Mouse (Mus musculus): ENCODE measurements around the gene Pdzd2. TPM values are rescaled to one million over a fixed set of nuclear protein-coding genes. Genes with fewer than 3 reads are reported as not detected.

Pdzd2 gene
- total RNA-seq, 2 experiments from 2014 or later = 31.5 to 34.4 TPM

DNA sequence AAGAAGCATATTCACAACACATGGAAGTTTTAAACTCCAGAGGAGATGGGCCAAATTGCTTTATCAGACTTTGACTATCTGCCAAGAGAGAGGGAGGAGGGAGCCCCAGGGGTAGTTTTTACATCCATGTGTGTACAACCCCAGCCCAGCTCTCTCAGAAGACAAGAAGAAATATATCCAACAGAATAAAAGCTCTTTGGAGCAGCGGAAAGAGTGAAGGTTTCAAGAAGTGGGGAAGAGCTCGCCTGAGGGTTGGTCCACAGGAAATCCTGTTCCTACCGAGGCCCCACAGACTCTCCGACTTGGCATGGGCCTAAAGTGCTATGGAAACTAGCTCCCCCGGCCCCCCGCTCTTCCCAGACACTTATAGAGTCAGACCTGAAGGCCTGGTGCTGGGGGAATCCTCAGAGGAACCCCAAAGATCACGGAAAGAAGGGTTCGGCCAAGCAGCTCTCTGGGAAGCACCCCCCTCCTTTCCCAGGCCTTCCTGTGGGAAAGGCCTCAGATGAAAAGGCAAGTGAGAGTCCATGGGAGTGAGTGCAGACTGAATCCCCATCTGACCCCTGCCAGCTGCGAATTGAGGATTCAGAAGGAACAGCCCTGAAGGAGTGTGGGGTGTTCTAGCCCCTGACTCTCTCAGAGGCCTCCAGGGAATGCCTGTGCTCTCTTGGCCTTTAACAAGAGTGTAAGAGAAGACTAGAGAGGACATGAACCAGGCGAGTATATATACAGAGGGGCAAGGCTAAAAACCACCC is 134.3 kb downstream of the Pdzd2 start:
- no peak for DNase-seq
- intact Hi-C loops (cut with DNase I; ENCODE audit: low total_unique reads) = no loop called here

DNA sequence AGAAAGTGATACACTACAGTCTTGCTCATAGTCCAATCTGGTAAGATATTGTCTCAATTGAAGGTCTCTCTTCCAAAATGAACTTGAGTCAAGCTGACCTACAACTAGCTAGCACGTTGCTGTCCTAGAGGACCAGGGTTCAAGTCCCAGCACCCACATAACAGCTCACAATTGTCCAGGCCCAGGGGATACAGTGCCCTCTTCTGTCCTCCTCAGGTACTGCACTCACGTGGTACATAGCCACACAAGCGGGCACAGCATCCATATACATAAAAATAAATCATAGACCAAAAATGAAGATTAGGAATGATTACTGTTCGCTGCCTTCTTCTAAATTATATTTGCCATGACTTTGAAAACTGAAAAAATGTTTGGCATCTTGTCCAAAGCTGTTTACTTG is 136.1 kb downstream of the Pdzd2 start:
- DNase-seq = no peak
- intact Hi-C loops (cut with DNase I; ENCODE audit: low total_unique reads) = no loop called here

DNA sequence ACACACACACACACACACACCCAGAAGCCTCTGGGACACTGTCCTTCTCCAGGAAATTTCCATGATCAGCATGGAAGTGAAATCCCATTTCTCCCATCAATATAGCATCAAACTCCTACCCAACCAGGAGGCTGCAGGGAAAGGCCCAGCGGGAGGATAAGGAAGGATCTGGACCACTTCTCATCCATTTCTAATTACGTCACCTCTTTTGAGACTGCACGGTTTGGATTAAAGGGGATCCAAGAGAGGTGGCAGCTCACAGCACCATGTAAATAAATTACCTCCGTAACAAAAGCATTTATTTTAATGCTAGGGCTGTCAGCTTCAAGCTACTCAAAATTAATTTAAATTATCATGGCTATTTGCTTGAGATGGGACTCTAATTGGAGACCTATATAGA is 146.6 kb downstream of the Pdzd2 start:
- intact Hi-C loops (cut with DNase I; ENCODE audit: low total_unique reads) = loop anchor here (5.0 kb wide), 1 partner anchor 144 kb away; the partner anchor contains the start of gene Pdzd2

DNA sequence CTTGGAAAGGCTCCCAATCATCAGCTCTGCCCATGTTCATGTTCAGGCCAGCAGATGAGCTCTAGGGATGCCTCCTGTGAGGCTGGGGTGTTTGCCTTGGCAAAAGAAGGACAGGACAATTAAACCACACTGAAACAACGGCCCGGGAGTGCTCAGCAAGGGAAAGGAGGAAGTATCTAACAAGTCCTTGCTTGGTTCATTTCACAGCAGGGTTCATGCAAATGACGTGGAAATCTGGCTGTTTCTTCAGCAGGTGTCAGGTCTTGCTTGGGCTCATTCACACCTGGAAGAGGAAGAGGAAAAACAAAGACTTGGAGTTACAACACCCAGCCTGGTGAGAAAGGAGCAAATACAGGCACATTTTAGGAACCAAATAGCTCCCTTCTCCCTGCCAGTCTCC is 147.1 kb downstream of the Pdzd2 start:
- no peak for DNase-seq
- intact Hi-C loops (cut with DNase I; ENCODE audit: low total_unique reads) = loop anchor here (5.0 kb wide), 1 partner anchor 145 kb away; the partner anchor contains the start of gene Pdzd2

More for the DNA sequence above, 146.6 kb downstream of the Pdzd2 start:
- DNase-seq = no peak

DNA sequence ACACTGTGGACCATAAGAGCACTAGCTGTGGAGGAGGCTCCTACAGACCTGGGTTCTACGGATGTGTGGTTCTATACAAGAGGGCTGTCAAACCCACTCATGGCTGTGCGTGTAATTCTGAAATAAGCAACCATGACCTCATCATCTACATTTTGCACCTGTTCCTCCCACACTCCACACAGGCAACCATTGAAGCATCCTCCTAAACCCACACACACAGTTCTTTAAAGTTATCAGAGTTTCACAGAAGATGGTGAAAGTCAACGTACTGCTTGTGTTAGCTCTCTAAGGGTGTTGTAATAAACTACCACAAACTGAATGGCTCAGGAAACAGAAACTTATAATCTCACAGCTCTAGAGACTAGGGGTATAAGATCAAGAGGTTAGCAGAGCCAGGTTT is 151.1 kb downstream of the Pdzd2 start:
- DNase-seq = no peak
- intact Hi-C loops (cut with DNase I; ENCODE audit: low total_unique reads) = no loop called here

DNA sequence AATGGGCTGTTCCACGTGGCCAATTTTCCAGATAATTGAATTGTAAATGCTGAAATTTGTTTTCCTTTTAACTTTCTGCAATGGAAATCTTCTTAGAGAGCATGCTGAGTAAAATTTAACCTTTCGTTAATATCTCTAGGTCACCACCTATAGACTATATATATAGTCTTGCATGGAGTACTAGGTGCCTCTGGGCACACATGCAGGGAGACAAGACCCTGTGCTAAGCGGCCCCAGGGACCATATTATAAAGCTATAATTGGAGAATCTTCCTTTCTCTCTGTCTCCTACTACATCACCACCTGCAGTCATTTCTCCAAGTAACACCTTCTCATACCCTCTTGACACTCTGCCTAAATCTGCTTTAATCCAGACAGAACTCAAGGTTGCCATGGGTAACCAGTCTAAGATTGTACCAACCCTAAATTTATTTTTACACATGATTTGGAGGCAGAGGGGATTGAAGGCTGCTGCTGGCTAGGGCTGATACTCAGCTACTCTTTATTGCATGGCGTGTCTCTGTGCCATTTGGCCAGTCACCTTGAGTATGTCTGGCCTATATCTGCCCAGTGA is 152.8 kb downstream of the Pdzd2 start:
- intact Hi-C loops (cut with DNase I; ENCODE audit: low total_unique reads) = no loop called here

DNA sequence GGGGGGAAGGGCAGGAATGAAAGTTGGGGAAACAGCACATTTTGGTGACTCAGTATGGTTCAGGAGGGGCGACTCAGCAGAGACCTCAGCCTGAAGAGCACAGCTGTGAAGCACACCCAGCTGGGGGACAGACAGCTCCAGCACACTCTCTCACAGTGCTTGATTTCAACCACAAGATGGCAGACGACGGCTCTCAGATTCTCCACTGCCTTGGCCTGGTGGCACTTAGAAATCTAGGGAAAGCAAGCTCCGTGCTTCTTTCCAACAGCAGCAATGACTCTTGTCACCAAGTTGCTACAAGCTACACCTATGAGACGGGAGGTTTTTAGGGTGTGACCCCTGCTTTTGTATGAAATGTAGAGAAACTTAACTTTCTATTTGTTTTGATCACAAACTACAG is 153.6 kb downstream of the Pdzd2 start:
- intact Hi-C loops (cut with DNase I; ENCODE audit: low total_unique reads) = no loop called here
- peak; percentile 72 for DNase-seq

More for the DNA sequence above, 152.8 kb downstream of the Pdzd2 start:
- no peak for DNase-seq

DNA sequence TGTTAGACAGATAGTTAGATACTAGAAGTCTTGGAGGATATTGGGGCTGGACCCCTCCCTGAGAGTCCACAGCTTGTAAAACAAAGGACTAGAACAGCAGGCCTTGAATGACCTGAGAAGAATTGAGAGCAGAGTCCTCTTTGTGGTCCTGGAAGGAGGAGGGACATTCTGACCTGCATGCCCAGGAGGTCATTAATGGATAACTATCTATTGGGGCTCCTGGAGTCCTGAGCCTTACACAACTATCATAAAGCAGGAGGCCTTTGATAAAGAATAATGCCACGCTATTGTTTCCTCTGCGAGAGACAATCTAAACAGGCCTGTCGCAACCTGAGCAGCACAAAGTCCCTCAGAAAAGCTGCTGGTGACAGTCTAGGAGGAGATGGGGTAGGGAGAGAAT is 156.7 kb downstream of the Pdzd2 start:
- no peak for DNase-seq
- intact Hi-C loops (cut with DNase I; ENCODE audit: low total_unique reads) = no loop called here

DNA sequence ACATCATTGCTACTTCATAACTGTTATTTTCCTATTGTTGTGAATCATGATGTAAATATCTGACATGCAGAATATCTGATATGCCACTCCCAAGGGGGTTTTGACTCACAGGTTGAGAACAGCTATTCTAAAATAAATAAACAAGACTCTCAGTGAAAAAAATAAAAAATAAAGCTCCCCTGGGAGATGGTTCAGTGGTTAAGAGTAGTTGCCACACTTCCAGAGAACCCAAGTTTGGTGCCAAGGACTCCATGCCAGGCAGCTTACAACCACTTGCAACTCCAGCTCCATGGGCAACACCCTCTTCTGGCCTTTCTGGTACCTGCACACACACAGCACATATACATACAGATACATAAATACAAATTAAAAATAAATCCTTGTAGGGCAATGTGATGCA is 157.3 kb downstream of the Pdzd2 start:
- no peak for DNase-seq
- intact Hi-C loops (cut with DNase I; ENCODE audit: low total_unique reads) = no loop called here

DNA sequence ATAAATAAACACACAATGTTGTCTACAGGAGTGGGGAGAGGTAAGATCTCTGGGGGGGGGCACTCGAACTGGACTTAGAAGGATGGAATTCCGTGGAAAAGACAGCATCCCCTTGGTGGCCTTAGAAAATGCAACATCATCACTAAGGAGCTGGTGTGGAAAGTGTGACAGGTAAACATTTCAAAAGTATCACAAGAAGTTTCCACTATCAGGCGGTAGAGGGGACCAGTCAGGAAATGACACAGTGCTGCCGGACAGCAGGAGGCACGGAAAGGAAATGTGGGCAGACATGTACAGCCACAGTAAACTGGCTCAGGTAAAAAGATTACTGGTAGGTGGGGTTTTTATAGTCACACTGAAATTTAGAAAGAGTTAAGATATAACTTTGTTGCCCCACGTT is 160.5 kb downstream of the Pdzd2 start:
- intact Hi-C loops (cut with DNase I; ENCODE audit: low total_unique reads) = no loop called here
- no peak for DNase-seq

DNA sequence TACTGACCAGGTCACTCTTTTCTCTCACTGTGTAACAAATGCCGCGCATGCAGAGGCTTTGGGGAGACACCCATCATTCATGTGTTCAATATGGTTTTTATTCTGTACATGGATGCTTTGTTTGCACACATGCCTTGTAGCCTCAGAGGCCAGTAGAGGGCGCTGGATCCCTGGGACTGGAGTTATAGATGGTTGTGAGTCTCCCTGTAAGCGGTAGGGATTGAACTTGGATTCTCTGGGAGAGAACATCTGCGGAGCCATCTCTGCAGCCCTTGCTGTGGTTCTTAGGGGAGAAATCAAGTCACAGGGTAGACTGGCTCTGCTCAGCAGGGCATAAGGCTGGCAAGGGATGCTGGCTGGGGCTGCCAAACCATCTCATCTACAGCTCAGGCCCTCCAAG is 161.4 kb downstream of the Pdzd2 start:
- DNase-seq = peak; percentile 57
- intact Hi-C loops (cut with DNase I; ENCODE audit: low total_unique reads) = no loop called here

DNA sequence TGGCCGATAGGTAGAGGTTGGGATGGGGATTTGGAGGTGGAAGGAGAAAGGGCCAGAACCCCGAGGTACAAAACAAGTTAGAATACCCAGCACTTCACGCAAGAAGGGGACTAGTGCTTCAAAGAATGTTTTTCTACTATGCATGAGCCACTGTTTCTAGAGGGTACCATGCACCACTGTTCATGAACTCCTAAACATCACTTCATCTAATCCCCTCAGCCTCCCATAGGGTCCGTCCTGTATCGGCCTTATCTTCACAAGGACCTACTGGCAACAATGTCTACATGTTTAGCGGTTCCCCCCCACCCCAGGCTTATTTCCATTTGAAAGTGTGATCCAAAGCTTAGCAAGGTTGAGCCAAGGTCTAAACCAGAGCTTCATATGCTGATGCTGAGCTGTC is 162.0 kb downstream of the Pdzd2 start:
- intact Hi-C loops (cut with DNase I; ENCODE audit: low total_unique reads) = no loop called here
- DNase-seq = no peak

DNA sequence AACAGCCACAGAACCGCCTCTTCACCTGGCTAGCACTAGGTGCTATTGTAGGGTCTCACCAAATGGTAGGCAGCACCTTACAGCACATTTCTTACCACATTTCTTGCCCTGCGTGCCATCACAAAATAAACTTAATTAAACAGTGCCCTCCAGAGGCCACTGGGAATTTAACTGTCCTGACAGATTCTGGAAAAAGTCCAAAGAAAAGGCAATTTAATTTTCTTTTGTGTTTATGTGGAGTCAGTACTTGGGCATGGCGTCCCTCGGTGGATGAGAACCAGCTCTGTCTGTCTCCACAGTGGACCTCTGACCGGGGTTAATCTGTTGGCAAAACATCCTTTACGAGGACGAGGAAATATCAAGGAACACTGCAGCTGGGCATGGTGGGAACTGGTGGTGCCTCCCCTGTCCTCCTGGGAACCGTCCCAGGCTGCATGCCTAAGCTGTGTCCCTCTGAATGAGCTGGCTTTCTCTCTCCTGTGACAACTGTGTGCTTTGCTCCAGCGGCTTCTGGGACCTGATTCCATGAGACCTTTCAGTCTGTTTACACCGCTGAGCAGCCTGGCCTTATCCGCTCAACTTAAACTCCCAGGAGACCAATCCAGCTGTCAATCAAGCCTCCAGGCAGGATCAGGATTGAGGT is 162.5 kb downstream of the Pdzd2 start:
- intact Hi-C loops (cut with DNase I; ENCODE audit: low total_unique reads) = no loop called here
- DNase-seq = peak; percentile 25

DNA sequence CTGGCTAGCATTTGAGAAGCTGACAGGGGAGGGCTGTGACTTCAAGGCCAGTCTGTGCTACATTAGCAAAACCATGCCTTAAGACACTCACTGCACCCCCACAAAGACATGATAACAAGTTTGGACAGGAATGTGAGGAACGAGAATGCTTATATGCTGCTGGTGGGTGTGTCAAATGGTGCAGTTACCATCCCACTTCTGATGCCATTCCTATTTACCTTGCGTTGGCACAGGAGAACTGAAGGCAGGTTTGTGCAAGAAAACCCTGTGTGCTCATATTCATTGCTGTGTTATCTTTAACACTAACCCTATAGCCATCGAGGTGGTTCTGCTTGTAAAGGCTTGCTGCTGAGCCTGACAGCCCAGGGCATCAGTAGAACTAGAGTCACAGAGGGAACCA is 166.1 kb downstream of the Pdzd2 start:
- intact Hi-C loops (cut with DNase I; ENCODE audit: low total_unique reads) = no loop called here
- no peak for DNase-seq

DNA sequence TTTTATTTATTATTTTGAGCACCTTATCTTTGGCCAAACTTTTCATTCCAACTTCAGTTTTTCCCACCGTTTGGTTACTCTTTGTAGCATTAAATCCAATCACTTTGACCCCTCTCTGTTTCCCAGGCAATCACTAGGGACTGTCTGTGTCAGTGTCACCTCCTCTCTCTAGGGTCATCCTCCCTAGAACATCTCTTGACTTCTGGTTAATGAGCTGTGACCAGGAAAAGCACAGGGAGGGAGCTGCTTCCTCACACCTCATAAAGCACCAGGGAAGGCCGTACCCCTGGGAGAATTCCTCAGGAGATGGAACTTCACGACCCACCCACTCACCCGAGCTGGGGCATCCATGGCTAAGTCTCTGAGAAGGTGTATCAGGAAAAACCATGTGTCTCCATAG is 168.6 kb downstream of the Pdzd2 start:
- intact Hi-C loops (cut with DNase I; ENCODE audit: low total_unique reads) = no loop called here
- DNase-seq = no peak

DNA sequence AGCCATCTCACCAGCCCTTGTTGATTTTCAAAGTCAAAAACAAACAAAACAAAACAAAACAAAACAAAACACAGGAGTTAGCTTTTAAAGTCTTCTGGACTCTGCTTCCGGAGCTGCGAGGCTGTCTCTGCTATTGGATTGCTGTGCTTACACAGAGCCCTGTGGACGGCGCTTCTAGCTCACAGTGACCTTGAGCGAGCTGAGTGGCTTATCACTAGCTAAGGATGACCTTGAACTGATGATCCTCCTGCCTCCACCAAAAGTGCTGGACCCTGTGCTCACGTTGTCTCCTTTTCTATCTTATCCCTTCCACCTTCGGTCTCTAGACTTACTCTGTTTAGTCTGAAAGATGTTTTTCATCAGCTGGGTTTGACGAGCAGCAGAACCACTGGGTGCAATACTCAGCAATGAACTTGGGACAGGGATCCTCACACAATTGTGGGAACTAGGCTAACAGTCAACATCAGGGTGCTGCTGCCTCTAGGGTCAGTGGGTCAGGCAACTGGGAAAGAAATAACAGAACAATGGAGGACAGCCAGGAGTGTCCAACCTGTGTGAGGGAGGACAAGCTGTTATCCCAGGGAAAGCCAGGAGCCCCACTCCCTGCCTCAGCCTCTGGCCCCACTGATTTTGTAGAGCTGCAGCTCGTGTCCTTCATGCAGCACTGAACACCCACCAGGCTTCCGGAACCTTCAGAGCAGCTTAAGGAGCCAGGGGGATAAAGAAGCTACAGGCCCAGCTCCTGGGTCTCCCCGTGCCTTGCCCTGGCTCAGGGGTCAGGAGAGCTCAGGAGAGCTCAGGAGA is 172.9 kb downstream of the Pdzd2 start:
- no peak for DNase-seq

DNA sequence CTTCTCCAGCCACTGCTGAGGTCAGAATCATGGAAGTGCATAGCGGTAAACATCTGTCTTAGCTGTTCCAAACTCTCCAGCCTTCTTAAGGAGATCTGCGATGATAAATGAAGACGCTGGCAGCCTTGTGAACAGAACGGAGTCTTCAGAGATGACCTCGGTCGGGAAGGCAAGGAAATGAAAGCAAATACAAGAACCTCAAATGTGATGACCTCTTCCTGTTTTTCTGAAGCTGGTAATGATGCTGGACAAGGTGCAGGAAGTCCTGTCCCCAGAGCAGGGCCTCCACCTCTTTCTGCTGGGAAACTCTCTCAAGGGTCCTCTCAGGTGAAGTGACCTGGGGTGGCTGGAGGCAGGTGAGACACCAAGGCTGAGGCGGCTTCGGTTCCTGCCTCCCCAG is 174.4 kb downstream of the Pdzd2 start:
- DNase-seq = no peak

More for the DNA sequence above, 172.9 kb downstream of the Pdzd2 start:
- intact Hi-C loops (cut with DNase I; ENCODE audit: low total_unique reads) = no loop called here

DNA sequence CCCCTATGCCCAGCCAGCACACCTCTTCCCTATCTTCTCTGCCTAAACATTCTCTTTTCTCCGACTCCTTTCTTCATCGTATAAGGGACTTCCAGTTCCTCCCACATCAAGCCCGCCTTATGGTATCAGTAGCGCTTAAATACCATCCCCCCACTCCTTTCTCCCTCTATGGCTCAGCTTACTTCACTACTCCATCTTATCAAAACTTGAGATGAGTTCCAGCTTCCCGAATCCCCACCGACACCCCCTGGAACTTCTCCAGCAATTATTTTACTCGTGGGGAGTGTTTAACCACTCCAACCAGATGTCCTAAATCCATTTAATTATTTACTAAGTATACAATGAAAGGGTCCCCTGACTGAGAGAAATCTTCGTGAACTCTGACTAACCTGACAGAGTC is 179.2 kb downstream of the Pdzd2 start:
- DNase-seq = no peak
- intact Hi-C loops (cut with DNase I; ENCODE audit: low total_unique reads) = no loop called here

More for the DNA sequence above, 174.4 kb downstream of the Pdzd2 start:
- intact Hi-C loops (cut with DNase I; ENCODE audit: low total_unique reads) = no loop called here

DNA sequence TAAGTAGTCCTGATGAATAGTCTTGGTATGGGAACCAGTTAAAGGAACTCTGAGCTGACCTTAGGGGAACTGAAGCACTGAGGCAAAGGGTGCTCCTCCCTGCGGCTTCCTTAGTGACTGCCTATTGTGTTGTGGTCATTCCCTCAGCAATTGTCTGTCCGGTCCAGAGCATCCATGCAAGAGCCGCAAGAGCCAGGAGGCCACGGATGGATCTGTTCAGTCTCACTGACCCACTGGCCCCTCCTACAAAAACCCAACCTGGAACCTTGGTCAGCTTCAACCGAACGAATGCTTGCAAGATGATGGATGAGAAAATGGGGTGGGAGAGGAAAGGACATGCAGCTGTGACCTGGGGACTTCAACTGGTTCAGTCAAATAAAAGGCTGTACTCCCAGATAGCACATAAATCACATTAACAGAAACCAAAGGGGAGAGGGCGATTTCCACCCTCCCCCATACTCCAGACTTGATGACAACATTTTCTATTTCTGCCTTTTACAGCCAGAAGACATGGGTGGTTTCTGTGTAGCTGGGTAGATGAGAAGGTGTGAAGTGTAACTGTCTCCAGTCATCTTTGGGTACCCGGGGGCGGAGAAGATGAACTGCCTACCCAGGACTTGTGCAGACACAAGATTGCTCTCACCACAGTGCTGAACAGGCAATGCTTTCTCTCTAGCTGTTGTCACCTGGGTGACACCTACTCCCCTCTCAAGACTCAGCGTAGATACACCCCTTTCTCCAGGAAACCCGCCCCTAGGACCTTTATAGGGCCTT is 181.9 kb downstream of the Pdzd2 start:
- intact Hi-C loops (cut with DNase I; ENCODE audit: low total_unique reads) = no loop called here

More for the DNA sequence above, 181.9 kb downstream of the Pdzd2 start:
- no peak for DNase-seq

Measured in gastrocnemius, postnatal 14 days (tissue).